Mouse (Mus musculus) C2C12 (cell line): ENCODE results near the gene Hmx1.

Experiments used
- CEBPB ChIP-seq: IDR thresholded peaks from one replicate; pipeline ENCODE4 v1.6.1; 2011; ENCODE audit warnings: low read depth, mild to moderate bottlenecking, control low read depth, moderate library complexity
- CTCF ChIP-seq: IDR thresholded peaks from one replicate; pipeline ENCODE4 v1.5.1; 2011; ENCODE audit not compliant: control insufficient read depth, insufficient read depth, insufficient read length
- FOSL1 ChIP-seq: IDR thresholded peaks from one replicate; pipeline ENCODE4 v1.8.0; 2011; ENCODE audit warnings: mild to moderate bottlenecking, low read length; ENCODE audit not compliant: poor library complexity, insufficient read depth, severe bottlenecking
- MAX ChIP-seq: IDR thresholded peaks from one replicate; pipeline ENCODE4 v1.6.1; 2011; ENCODE audit warnings: mild to moderate bottlenecking, control low read depth
- MYOD1 ChIP-seq: IDR thresholded peaks from one replicate; pipeline ENCODE4 v1.6.1; 2011; ENCODE audit warnings: low read depth; ENCODE audit not compliant: control insufficient read depth, insufficient read length
- MYOG ChIP-seq: IDR thresholded peaks from one replicate; pipeline ENCODE4 v1.6.1; 2011; ENCODE audit not compliant: control insufficient read depth, insufficient read length; ENCODE audit errors: extremely low read depth
- USF1 ChIP-seq: IDR thresholded peaks from one replicate; pipeline ENCODE4 v1.6.1; 2011; ENCODE audit warnings: low read depth, mild to moderate bottlenecking, control low read depth, moderate library complexity

GRCm38 (mm10) chr5:35434038-35434437, 45.1 kb downstream of the Hmx1 start:
- TF ChIP-seq USF1 (no peak), CTCF (no peak), MAX (no peak), MYOG (no peak), MYOD1 (no peak), FOSL1 (no peak), CEBPB (no peak)
